Mouse (Mus musculus) liver, adult 2 months (tissue): ENCODE data around the gene Kcnk13.

Experiments used
- CTCF ChIP-seq: fragments of 200-500 bp; IDR thresholded peaks from 2 replicates; pipeline ENCODE4 v1.5.1; 2011; ENCODE audit warnings: low read depth, low read length, control low read depth
- POLR2A ChIP-seq: fragments of 200-500 bp; IDR thresholded peaks from 2 replicates; pipeline ENCODE4 v1.6.1; 2011; ENCODE audit warnings: low read length, control low read depth; ENCODE audit not compliant: insufficient read depth; ENCODE audit errors: extremely low read depth

- TF ChIP-seq CTCF, result no peak
- no peak for TF ChIP-seq POLR2A
Measured at GRCm38 (mm10) chr12:100100707-100101030, 136.4 kb downstream of the Kcnk13 start.
